Mouse (Mus musculus) megakaryocyte-erythroid progenitor cell, adult 5-6 weeks (primary cell): Measurements from ENCODE around the gene Rnf151. TPM values are rescaled to one million over a fixed set of nuclear protein-coding genes. Genes with fewer than 3 reads are reported as not detected.

ENCODE experiments used
- ATAC-seq: replicated peaks from 2 replicates; pipeline ENCODE4 v1.8.0; 2016; ENCODE audit warnings: mild to moderate bottlenecking, inconsistent platforms; ENCODE audit not compliant: severe bottlenecking, poor library complexity, low FRiP score, low TSS enrichment
- total RNA-seq, 2 experiments: library from RNA; stranded (forward) in 1 of 2; stranded (reverse) in 1 of 2; fragments of 200-1000, 215-1000 nt in 1 of 2; fragments of >200 nt in 1 of 2; fragmentation: Nextera tagmentation in 1 of 2; gene quantifications; 2 replicates each; pipeline ENCODE4 v1.2.3; 2014 to 2017

Gene Rnf151
- total RNA-seq, 2 experiments from 2014 or later = not detected

- 0 out of 2 replicates have a peak, but pooled peaks have one; percentile 11 for ATAC-seq
Measured at GRCm38 (mm10) chr17:24708646-24709045, 9.2 kb downstream of the Rnf151 start.

DNA sequence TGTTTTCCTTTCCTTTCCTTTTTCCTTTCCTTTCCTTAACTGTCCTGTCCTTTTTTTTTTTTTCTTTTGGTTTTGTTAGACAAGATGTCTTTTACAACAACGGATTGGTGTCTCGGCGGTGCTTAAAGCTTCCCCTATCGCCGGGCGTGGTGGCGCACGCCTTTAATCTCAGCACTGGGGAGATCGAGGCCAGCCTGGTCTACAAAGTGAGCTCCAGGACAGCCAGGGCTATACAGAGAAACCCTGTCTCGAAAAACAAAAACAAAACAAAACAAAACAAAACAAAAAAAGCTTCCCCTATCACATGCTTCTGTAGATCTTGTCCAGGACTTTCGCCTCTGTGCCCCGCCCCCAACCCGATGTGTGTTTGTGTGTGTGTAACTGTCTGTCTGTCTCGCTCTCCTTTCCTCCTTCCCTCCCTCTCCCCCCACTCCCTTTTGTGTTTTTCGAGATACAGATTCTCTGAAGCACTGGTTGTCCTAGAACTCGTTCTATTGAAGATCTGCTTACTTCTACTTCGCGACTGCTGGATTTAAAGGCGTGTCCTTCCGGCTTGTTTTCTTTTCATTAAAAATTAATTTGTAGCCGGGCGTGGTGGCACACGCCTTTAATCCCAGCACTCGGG lies 9.9 kb downstream of the Rnf151 start:
- ATAC-seq = no peak

GRCm38 (mm10) chr17:24706982-24707800 lies 10.7 kb downstream of the Rnf151 start, which contains the start of gene Tbl3:
Gene Tbl3, minus strand, starts transcription at chr17:24707660.
- peak; percentile 75 for ATAC-seq

GRCm38 (mm10) chr17:24705821-24706220 lies 12.0 kb downstream of the Rnf151 start:
- no peak for ATAC-seq

DNA sequence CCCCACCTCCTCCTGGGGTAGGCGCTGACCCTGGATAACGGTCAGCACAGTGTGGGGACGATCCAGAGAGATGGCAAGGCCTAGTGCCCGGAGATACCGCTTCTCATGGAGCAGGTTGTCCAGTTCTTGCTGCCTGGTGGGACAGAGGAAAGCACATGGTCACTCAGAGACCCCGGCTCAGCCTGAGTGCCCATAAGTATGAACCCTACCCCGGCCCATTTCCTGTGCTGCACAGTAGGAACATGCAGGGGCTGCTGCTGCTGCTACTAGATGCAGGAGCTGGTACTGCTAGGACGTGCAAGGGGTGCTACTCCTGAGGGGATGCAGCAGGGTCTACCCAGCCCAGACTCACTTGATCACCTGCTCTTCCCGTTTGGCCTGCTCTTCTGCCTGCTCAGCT lies 16.6 kb downstream of the Rnf151 start:
- ATAC-seq = no peak

DNA sequence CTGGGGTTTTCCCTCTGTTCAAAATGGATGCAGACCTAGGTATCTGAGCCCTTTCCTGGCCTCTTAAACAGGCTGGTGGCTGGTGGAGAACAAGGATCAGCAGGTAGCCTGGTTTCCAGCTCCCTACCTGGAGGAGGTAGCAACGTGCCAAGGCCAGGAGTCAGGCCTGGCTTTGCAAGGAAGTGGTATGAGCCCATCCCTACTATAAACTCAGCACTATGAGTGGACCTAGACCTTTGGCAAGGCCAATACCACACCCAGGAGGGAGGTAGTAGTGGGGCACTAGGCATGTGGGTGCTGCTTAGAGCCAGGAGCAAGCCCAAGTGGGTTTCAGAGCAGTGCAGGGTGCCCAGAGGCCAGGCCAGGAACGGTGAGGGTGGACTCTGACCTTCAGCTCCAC lies 18.4 kb downstream of the Rnf151 start:
- ATAC-seq = no peak

DNA sequence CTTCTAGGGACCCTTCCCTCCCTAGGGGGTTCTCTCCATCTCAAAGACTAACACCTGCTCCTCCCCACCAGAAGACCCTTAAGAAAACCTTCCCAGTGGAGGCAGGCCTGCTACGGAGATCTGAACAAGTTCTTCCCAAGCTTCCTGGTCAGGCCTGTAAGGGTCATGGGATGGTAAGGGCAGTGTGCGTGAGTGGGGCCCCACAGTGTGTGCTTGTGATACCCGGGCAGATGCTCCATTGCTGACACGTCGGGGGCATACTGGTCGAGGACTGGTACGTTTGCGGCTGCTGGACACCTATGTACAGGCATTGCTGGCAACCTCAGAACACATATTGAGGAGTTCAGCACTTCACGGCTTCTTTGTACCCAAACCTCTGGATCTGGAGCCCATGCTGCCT lies 19.1 kb downstream of the Rnf151 start:
- no peak for ATAC-seq

DNA sequence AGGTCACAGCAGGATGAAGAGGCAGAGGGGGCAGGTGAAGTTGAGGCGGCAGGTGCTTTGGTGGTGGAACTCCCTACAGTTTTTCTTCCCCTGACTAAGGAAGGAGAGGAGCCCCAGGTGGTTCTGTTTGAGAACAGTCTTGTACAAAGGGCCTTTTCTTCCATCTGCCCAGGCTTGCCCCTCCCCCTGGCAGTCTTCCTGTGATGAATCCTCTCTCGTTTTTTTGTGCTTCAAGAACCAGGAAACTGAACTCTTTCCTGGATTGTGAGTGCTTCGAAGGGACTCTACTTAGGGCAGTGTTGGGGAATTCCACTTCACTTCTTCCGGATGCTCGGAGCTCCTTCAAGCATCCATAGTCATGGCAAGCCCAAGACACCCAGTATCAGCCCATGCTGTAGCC lies 19.9 kb downstream of the Rnf151 start:
- no peak for ATAC-seq

- ATAC-seq = peak; percentile 64
Measured at GRCm38 (mm10) chr17:24696011-24696697, 21.7 kb downstream of the Rnf151 start, which contains the start of the genes Gfer and Noxo1. Gene Gfer, minus strand, starts transcription at chr17:24696156. Gene Noxo1, plus strand, starts transcription at chr17:24696234.

DNA sequence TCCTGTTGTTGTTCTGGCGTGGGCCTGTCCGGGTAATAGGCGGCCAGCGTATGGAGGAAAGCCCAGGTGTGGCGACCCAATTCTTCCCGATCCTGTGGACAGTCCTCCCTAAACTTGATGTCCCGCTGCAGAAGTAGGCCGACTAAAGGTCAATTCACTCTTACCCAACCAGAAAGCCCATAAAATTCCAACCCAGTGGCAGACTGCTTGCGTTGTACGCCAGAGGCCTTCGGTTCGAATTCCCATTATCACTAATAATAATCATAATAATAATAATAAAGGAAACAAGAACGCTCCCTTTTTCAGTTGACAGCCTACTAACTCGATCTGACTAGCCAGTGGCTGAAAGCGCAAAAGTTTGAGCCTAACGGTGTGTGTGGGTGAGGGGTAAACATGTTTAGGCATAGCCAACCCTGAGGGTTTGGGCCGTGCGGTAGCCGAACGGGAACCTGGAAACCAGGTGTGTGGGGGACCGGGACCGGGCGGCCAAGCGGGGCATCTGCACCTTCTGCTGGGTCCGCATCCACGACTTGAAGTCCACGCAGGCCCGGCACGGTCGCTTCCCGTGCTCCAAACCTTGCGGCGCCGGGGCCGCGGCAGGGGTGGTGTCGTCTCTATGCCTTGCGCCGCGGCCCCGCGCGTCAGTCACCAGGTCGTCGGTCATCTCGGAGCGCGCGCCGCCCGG lies 22.4 kb downstream of the Rnf151 start:
- peak; percentile 4; the same call in 1 of the 2 replicates for ATAC-seq

DNA sequence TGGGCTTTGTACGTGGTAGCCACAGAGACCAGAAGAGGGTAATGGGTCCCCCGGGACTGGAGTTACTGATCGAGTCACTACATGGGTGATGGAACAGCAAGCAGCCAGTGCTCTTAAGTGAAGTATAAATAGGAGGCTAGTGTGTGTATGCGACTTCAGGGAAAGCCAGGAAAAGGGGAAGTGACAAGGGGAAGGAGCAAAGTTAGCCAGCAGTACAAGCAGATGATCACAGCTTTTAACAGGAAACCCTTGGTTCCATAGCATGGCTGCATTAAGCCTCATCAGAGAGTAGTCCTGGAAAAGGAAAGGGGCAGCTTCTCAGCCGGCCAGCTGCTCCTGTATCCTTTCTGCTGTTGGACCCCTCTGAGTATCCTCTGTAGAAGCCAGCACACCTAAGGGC lies 25.5 kb downstream of the Rnf151 start:
- no peak for ATAC-seq

DNA sequence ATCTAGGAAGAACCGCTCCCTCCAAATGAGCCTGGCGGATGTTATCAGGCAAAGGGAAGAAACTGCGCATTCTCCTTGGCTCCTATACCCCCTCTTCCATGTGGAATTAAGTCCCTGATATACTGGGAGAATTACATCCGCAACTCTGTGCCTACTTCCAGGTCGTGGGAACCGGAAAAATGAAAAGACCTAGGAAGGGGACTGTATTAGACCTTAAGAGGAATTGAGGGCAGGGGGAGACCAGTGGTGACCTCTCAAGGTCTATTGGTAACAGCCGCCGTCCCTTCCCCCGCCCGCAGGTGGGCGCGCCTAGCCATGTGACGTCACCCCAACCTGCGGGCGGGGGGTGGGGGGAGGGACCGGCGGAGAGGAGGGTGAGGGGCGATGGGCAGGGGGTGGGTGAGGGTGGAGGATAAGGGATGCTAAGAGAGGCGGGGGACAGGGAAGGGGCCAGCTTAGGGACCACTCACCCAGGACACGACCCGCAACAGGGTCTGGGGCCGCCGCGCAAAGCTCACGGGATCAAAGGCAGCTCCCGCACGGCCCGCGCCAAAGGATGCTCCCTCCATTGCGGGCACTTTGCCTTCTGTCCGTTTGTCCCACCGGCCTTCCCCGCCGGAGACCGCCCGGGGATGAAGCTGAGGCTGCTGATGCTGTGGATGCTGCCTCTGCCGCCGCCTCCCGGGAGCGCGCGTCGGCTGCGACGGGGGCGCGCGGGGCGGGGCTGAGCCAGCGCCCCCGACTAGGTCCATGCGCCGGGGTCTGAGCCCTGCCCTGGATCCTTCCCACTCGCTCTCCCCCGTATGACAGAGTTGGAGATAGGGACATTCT lies 28.4 kb downstream of the Rnf151 start, which contains the start of gene Syngr3:
Gene Syngr3, minus strand, starts transcription at position 705 of the 831 bp plus-strand sequence.
- ATAC-seq = no peak

DNA sequence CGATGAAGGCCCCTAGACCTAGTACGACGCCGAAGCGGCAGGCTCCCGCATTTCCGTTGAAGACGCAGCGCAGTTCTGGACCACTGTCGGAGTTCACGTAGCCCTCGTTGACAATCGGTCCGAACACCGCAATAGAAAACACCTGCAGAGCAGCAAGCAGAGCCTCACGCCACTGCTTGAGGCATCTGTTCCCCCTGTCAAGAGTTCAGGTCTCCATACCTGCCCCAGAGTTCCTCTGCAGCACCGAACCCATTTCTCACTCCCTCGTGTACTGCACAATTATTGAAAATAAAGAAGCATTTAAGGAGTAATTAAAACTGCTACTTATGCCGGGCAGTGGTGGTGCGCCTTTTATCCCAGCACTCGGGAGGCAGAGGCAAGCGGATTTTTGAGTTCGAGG lies 30.3 kb downstream of the Rnf151 start:
- ATAC-seq = no peak

- ATAC-seq = peak; percentile 66
Measured at GRCm38 (mm10) chr17:24687146-24687595, 30.7 kb downstream of the Rnf151 start.

DNA sequence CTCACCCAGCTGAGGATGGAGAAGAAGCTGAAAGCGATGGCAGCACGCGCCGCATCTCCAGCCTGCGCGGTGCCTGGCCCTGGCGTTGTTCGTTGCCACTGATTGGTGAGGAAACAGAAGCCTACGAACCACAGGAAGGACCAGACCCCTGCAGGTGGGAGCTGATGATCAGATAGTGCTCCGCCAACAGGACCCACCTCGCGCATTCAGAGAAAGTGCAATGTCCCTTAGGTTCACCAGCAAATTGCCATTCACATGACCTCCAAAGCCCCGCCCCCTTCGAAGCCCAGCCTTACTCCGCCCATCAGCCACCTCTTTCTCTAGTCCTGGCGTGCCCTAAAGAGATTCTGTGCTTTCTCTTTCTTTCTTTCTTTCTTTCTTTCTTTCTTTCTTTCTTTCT lies 31.3 kb downstream of the Rnf151 start:
- ATAC-seq = peak; percentile 21; the same call in 1 of the 2 replicates

- ATAC-seq = no peak
Measured at GRCm38 (mm10) chr17:24677500-24678080, 40.3 kb downstream of the Rnf151 start.

DNA sequence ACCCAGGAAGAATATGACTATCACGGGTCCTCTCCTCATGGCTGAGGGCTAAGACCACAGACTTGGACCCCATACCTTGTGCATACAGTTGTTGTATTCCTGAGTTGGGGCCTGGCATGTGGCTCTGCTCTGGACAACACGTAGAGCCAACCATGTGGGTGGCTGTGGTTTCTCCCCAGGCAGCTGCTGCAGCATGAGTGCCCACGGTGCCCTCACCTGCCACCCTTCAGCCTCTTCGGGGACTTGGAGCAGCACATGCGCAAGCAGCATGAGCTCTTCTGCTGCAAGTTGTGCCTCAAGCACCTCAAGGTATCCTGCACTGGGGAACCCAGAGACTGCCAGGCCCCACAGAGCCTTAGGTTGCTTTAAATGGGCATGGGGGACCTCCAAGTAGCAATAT lies 41.0 kb downstream of the Rnf151 start:
- no peak for ATAC-seq

- peak; percentile 53; the same call in 1 of the 2 replicates for ATAC-seq
Measured at GRCm38 (mm10) chr17:24676187-24676586, 41.7 kb downstream of the Rnf151 start.
